Mouse (Mus musculus) liver, embryonic 11.5 days (tissue): ENCODE results near the gene Rpia. TPM values are rescaled to one million over a fixed set of nuclear protein-coding genes. Genes with fewer than 3 reads are reported as not detected.
A peak's percentile ranks its signal among the peaks of the same experiment; 100 is the strongest.
"Not testable (repeated sequence)": the region's sequence is repeated elsewhere in the genome, so short reads cannot be mapped to it uniquely, and the experiment has no call there.

Experiments
- ATAC-seq: fragments of 200-750 bp; cut with Nextera tagmentation; replicated peaks from 2 replicates; pipeline ENCODE4 v1.8.0; 2017; ENCODE audit warnings: moderate number of reproducible peaks, mild to moderate bottlenecking, moderate TSS enrichment, moderate library complexity; ENCODE audit not compliant: low FRiP score
- DNase-seq: peaks from one replicate; pipeline ENCODE4 v3.0.0-alpha.2; 2017; ENCODE audit warnings: low spot score
- H3K27ac ChIP-seq: fragments of 300-500 bp; sonication (generic); 2 replicates; pipeline ENCODE4 v1.5.1; 2014; ENCODE audit warnings: mild to moderate bottlenecking, low read depth, low read length, control low read depth
- H3K27me3 ChIP-seq: fragments of 300-500 bp; sonication (generic); replicated peaks from 2 replicates; pipeline ENCODE4 v1.6.1; 2014; ENCODE audit warnings: low read length, mixed read lengths; ENCODE audit not compliant: control insufficient read depth, insufficient read depth
- H3K36me3 ChIP-seq: fragments of 300-500 bp; sonication (generic); 2 replicates; pipeline ENCODE4 v1.6.1; 2014; ENCODE audit warnings: mild to moderate bottlenecking, low read length, moderate library complexity, mixed read lengths; ENCODE audit not compliant: control insufficient read depth, insufficient read depth
- H3K4me1 ChIP-seq: fragments of 300-500 bp; sonication (generic); replicated peaks from 2 replicates; pipeline ENCODE4 v1.6.1; 2014; ENCODE audit warnings: low read length, mixed read lengths; ENCODE audit not compliant: control insufficient read depth, insufficient read depth
- H3K4me2 ChIP-seq: fragments of 300-500 bp; sonication (generic); 2 replicates; pipeline ENCODE4 v1.6.1; 2014; ENCODE audit warnings: mild to moderate bottlenecking, control low read depth, moderate library complexity
- H3K4me3 ChIP-seq: fragments of 300-500 bp; sonication (generic); 2 replicates; pipeline ENCODE4 v1.5.1; 2014; ENCODE audit warnings: low read depth, low read length, control low read depth
- H3K9ac ChIP-seq: fragments of 300-500 bp; sonication (generic); 2 replicates; pipeline ENCODE4 v1.6.1; 2014; ENCODE audit warnings: low read depth, low read length, control low read depth
- H3K9me3 ChIP-seq: fragments of 300-500 bp; sonication (generic); 2 replicates; pipeline ENCODE4 v1.6.1; 2016; ENCODE audit warnings: low read length, inconsistent platforms, mixed read lengths; ENCODE audit not compliant: control insufficient read depth
- WGBS: fragments of 180-500 bp; shearing (Covaris S2); extraction: QIAGEN DNeasy Blood & Tissue Kit; methylation state at CpG from one replicate; pipeline ENCODE4 v1.1.7; 2014; 5-methylcytosine and 5-hydroxymethylcytosine counted together
- polyA plus RNA-seq: library from polyadenylated mRNA; unstranded; fragments of >200 nt; fragmentation: Nextera tagmentation; extraction: Ambion mirVana; gene quantifications from 2 replicates; pipeline ENCODE4 v1.2.1, GENCODE M21; 2014

Gene Rpia
- polyA plus RNA-seq, 1 experiment from 2014 or later: 8.6 TPM

- Histone ChIP-seq H3K4me3 (peak overlapping the region; percentile 43), H3K36me3 (no peaks in the 10 kb centered on the region), H3K27ac (peak overlapping the region; percentile 46; the same call in 1 of the 2 replicates), H3K4me2 (peak overlapping the region; percentile 76), H3K9ac (peak overlapping the region; percentile 61), H3K27me3 (no peaks in the 10 kb centered on the region), H3K9me3 (no peaks in the 10 kb centered on the region), H3K4me1 (peaks cover 7% of the 10 kb centered on the region; the same call in 1 of the 2 replicates)
- DNase-seq (peak; percentile 64), ATAC-seq (peak; percentile 93)
- WGBS: 9% methylated on average over 23 of the region's 23 CpGs
These were observed 32.3 kb upstream of the Rpia start for GRCm38 (mm10) chr6:70824085-70824986.

DNA sequence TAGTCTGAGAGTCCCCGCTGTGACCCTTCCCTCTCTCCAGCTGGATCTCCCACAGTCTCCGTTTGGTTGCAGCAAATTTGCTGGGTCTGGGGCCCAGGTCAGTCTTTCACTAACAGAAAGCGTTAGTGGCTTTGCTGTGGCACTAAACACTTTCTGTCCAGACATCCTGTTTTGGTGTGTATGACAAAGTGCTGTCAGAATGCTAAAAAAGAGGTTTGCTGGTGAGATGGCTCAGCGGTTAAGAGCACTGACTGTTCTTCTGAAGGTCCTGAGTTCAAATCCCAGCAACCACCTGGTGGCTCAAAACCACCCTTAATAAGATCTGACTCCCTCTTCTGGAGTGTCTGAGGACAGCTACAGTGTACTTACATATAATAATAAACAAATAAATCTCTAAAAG, 31.2 kb upstream of the Rpia start:
- not testable (repeated sequence) for H3K27ac ChIP-seq, H3K4me3 ChIP-seq, H3K4me1 ChIP-seq, H3K4me2 ChIP-seq, H3K27me3 ChIP-seq, H3K36me3 ChIP-seq, ATAC-seq, H3K9me3 ChIP-seq, H3K9ac ChIP-seq, DNase-seq
- WGBS: 85% methylated on average over 4 of the region's 4 CpGs

DNA sequence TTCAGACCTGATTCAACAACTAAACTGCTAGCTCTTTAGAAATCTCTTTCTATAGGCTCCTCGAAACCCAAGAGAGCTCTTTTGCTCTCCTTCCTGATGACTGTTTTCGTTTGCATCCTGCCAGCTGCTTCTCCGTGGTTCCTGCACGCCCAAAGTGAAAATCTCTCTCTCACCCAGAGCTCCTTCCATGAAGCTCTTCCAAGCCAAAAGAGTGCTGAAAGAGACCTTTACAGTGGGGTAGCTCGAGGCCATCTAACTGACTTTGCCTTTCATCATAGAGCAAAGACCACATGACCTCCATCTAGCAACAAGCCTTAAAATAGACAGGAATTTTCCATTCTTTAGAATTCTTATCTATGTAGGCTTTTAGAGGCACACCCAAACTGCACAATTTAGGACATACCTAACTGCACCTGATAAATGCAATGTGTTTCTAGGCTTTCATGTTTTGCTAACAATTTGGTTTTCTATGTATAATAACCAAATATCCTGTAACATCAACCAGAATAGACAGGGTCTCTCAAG, 30.4 kb upstream of the Rpia start:
- WGBS: 58% methylated on average over 5 of the region's 5 CpGs
- H3K36me3 ChIP-seq: no peaks in the 10 kb centered on the region
- H3K4me1 ChIP-seq: peaks cover 7% of the 10 kb centered on the region; the same call in 1 of the 2 replicates
- H3K27ac ChIP-seq: no peak overlapping the region
- no peak for DNase-seq
- 0 out of 2 replicates have a peak, but pooled peaks have one; percentile 32 for ATAC-seq
- H3K4me2 ChIP-seq: 0 out of 2 replicates have a peak overlapping the region, but pooled peaks have one; percentile 23
- H3K4me3 ChIP-seq: no peak overlapping the region
- no peaks in the 10 kb centered on the region for H3K9me3 ChIP-seq
- no peak overlapping the region for H3K9ac ChIP-seq
- no peaks in the 10 kb centered on the region for H3K27me3 ChIP-seq

DNA sequence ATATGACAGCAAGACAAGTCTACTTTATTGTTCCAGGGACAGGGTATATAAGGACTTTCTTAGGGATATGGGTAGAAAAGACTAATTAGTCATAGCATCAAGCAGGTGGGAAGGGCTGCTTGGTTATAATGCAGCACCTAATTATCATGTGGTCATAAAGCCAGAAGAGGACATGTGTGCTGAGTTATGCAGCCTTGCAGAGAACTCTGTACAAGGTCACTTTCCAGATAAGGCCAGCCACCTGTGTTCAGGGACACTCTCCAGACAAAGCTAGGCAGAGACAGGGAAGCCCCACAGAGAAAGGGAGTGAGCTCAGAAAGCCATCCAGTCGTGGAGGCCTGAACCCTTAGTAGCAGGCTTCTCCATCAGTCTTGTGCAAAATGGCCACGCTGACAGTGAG, 29.5 kb upstream of the Rpia start:
- WGBS: 68% methylated on average over 2 of the region's 2 CpGs
- no peaks in the 10 kb centered on the region for H3K27me3 ChIP-seq
- no peak overlapping the region; the same call in 1 of the 2 replicates for H3K27ac ChIP-seq
- DNase-seq (no peak), ATAC-seq (no peak)
- H3K4me3 ChIP-seq: no peak overlapping the region
- no peak overlapping the region for H3K4me2 ChIP-seq
- H3K9ac ChIP-seq: no peak overlapping the region
- H3K36me3 ChIP-seq: no peaks in the 10 kb centered on the region
- H3K4me1 ChIP-seq: peaks cover 7% of the 10 kb centered on the region; the same call in 1 of the 2 replicates
- H3K9me3 ChIP-seq: no peaks in the 10 kb centered on the region

DNA sequence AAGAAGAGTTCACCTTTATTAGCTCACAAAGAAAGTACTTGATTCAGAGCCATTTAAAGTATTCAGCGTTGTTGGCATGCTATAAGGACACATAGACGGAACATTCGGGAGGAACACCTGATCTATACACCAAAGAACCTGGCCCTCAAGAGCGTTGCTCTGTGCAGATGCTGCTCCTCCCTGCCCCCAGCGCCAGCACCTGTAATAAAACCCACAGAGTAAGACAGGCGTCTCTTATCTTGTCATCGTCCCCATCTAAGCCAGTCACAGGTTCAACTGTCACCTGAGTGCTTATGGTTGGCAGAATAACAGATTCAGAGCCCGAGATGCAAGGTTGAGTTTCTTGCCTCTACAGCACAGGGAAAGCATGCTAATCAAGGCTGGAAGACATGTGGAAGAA, 23.4 kb upstream of the Rpia start:
- no peak overlapping the region for H3K9ac ChIP-seq
- no peak overlapping the region for H3K4me3 ChIP-seq
- H3K4me1 ChIP-seq: 0 out of 2 replicates have a peak, but pooled peaks cover 2% of the 10 kb centered on the region
- ATAC-seq (no peak), DNase-seq (no peak)
- no peaks in the 10 kb centered on the region for H3K36me3 ChIP-seq
- no peaks in the 10 kb centered on the region for H3K27me3 ChIP-seq
- 74% methylated on average over 8 of the region's 8 CpGs for WGBS
- H3K4me2 ChIP-seq: no peak overlapping the region
- no peaks in the 10 kb centered on the region for H3K9me3 ChIP-seq
- H3K27ac ChIP-seq: no peak overlapping the region

DNA sequence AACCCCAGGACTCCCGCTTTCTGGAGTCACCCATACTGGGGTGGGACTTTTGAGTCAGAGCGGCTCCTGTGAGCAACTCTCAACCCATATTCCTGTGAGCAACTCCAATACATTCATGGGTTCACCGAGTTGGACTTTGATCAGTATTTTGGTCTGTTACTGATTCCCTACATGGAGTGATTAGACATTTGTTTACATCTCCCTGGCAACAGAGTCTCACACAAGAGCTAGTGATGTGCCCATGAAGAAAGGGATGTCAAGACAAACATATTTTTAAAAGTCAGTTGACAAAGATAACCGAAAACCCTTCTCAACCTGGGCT, 22.6 kb upstream of the Rpia start:
- H3K36me3 ChIP-seq: no peaks in the 10 kb centered on the region
- no peak overlapping the region for H3K9ac ChIP-seq
- no peak overlapping the region for H3K4me3 ChIP-seq
- ATAC-seq: no peak
- DNase-seq: no peak
- H3K4me1 ChIP-seq: 0 out of 2 replicates have a peak, but pooled peaks cover 2% of the 10 kb centered on the region
- H3K27ac ChIP-seq: no peak overlapping the region
- WGBS: 85% methylated on average over 4 of the region's 4 CpGs
- H3K27me3 ChIP-seq: no peaks in the 10 kb centered on the region
- H3K4me2 ChIP-seq: no peak overlapping the region
- H3K9me3 ChIP-seq: no peaks in the 10 kb centered on the region

- 67% methylated on average over 18 of the region's 18 CpGs for WGBS
- no peak overlapping the region for H3K9ac ChIP-seq
- no peaks in the 10 kb centered on the region for H3K27me3 ChIP-seq
- H3K4me3 ChIP-seq: no peak overlapping the region
- no peak overlapping the region for H3K27ac ChIP-seq
- no peak overlapping the region for H3K4me2 ChIP-seq
- no peaks in the 10 kb centered on the region for H3K36me3 ChIP-seq
- H3K9me3 ChIP-seq: no peaks in the 10 kb centered on the region
- H3K4me1 ChIP-seq: 0 out of 2 replicates have a peak, but pooled peaks cover 2% of the 10 kb centered on the region
- DNase-seq: no peak
- ATAC-seq: no peak
These were observed 22.0 kb upstream of the Rpia start for GRCm38 (mm10) chr6:70813921-70814628.

- Histone ChIP-seq H3K4me3 (no peak overlapping the region), H3K36me3 (no peaks in the 10 kb centered on the region), H3K27me3 (no peaks in the 10 kb centered on the region), H3K4me2 (no peak overlapping the region), H3K9me3 (no peaks in the 10 kb centered on the region), H3K27ac (no peak overlapping the region), H3K4me1 (0 out of 2 replicates have a peak, but pooled peaks cover 2% of the 10 kb centered on the region), H3K9ac (no peak overlapping the region)
- WGBS: 46% methylated on average over 4 of the region's 4 CpGs
- DNase-seq: no peak
- ATAC-seq: no peak
These were observed 20.5 kb upstream of the Rpia start for GRCm38 (mm10) chr6:70812526-70812895.
